Mouse (Mus musculus) intestine, embryonic 15.5 days (tissue): ENCODE measurements at regions not wholly inside any gene's neighbourhood (a gene's known extent, or its start where the extent isn't known, plus 50 kb on each side); places are given as distances from the start of the nearest gene placed in this dataset.

Source experiments
- ATAC-seq: fragments of 200-750 bp; cut with Nextera tagmentation; 2 replicates; pipeline ENCODE4 v1.8.0; 2017; ENCODE audit warnings: moderate TSS enrichment, moderate library complexity
- H3K27ac ChIP-seq: fragments of 300-500 bp; sonication (generic); 2 replicates; pipeline ENCODE4 v1.5.1; 2015; ENCODE audit warnings: mild to moderate bottlenecking, inconsistent platforms
- H3K27me3 ChIP-seq: fragments of 300-500 bp; sonication (generic); replicated peaks from 2 replicates; pipeline ENCODE4 v1.6.1; 2015; ENCODE audit warnings: inconsistent platforms
- H3K36me3 ChIP-seq: fragments of 300-500 bp; sonication (generic); 2 replicates; pipeline ENCODE4 v1.6.1; 2015; ENCODE audit warnings: inconsistent platforms
- H3K4me1 ChIP-seq: fragments of 300-500 bp; sonication (generic); replicated peaks from 2 replicates; pipeline ENCODE4 v1.6.1; 2015; ENCODE audit warnings: inconsistent platforms
- H3K4me2 ChIP-seq: fragments of 300-500 bp; sonication (generic); replicated peaks from 2 replicates; pipeline ENCODE4 v1.6.1; 2015; ENCODE audit warnings: mild to moderate bottlenecking, inconsistent platforms
- H3K4me3 ChIP-seq: fragments of 300-500 bp; sonication (generic); replicated peaks from 2 replicates; pipeline ENCODE4 v1.5.1; 2015; ENCODE audit warnings: inconsistent platforms
- H3K9ac ChIP-seq: fragments of 300-500 bp; sonication (generic); 2 replicates; pipeline ENCODE4 v1.6.1; 2015; ENCODE audit warnings: inconsistent platforms
- H3K9me3 ChIP-seq: fragments of 300-500 bp; sonication (generic); 2 replicates; pipeline ENCODE4 v1.6.1; 2016; ENCODE audit warnings: inconsistent platforms
- WGBS: fragments of 180-500 bp; shearing (Covaris S2); methylation state at CpG from one replicate; pipeline ENCODE4 v1.1.7; 2015; 5-methylcytosine and 5-hydroxymethylcytosine counted together

GRCm38 (mm10) chr8:109434538-109434937 lies 59.3 kb upstream of the Pmfbp1 start:
- 85% methylated on average over 12 of the region's 12 CpGs for WGBS
- no peak for ATAC-seq

GRCm38 (mm10) chr8:109436056-109436455 lies 57.8 kb upstream of the Pmfbp1 start:
- Histone ChIP-seq H3K27ac (no peak overlapping the region), H3K4me1 (no peaks in the 10 kb centered on the region; the same call in 1 of the 2 replicates), H3K4me3 (no peak overlapping the region), H3K36me3 (no peaks in the 10 kb centered on the region), H3K27me3 (no peaks in the 10 kb centered on the region), H3K4me2 (no peak overlapping the region), H3K9me3 (no peaks in the 10 kb centered on the region), H3K9ac (no peak overlapping the region)
- 91% methylated on average over 4 of the region's 4 CpGs for WGBS
- ATAC-seq, result no peak

More at GRCm38 (mm10) chr8:109434538-109434937, 59.3 kb upstream of the Pmfbp1 start:
- H3K9me3 ChIP-seq, result no peaks in the 10 kb centered on the region
- H3K9ac ChIP-seq, result no peak overlapping the region
- no peak overlapping the region for H3K4me2 ChIP-seq
- H3K27me3 ChIP-seq, result no peaks in the 10 kb centered on the region
- no peak overlapping the region for H3K4me3 ChIP-seq
- no peaks in the 10 kb centered on the region for H3K36me3 ChIP-seq
- H3K4me1 ChIP-seq, result no peaks in the 10 kb centered on the region; the same call in 1 of the 2 replicates
- no peak overlapping the region for H3K27ac ChIP-seq

GRCm38 (mm10) chr8:109436830-109437567 lies 56.8 kb upstream of the Pmfbp1 start:
- Histone ChIP-seq H3K4me3 (no peak overlapping the region), H3K36me3 (no peaks in the 10 kb centered on the region), H3K9me3 (no peaks in the 10 kb centered on the region), H3K4me1 (no peaks in the 10 kb centered on the region; the same call in 1 of the 2 replicates), H3K27ac (no peak overlapping the region), H3K27me3 (no peaks in the 10 kb centered on the region), H3K4me2 (peak overlapping the region; percentile 26), H3K9ac (no peak overlapping the region)
- 57% methylated on average over 19 of the region's 19 CpGs for WGBS
- ATAC-seq, result no peak

- H3K4me2 ChIP-seq, result no peak overlapping the region
- H3K27me3 ChIP-seq, result no peaks in the 10 kb centered on the region
- WGBS, result 94% methylated on average over 7 of the region's 7 CpGs
Observed at GRCm38 (mm10) chr8:109438531-109438930, 55.3 kb upstream of the Pmfbp1 start.

More at GRCm38 (mm10) chr8:109438531-109438930, 55.3 kb upstream of the Pmfbp1 start:
- ATAC-seq, result no peak
- no peak overlapping the region for H3K9ac ChIP-seq
- no peaks in the 10 kb centered on the region for H3K9me3 ChIP-seq
- H3K4me1 ChIP-seq, result no peaks in the 10 kb centered on the region; the same call in 1 of the 2 replicates
- no peaks in the 10 kb centered on the region for H3K36me3 ChIP-seq
- no peak overlapping the region for H3K4me3 ChIP-seq
- H3K27ac ChIP-seq, result no peak overlapping the region
